Comparison of ENCODE assay signal across 19 mouse cellular contexts in genomic region chr5:130008034-130008590, GRCm38 (mm10).
"Had no signal": no experiment of that assay in that cellular context is flagged by ENCODE, and none has a peak within 500 bp of the region (broad histone marks: within the 10 kb centered on the region; RNA-seq: fewer than 3 reads in every experiment).

No protein-coding gene starts in this region.

- H3K27ac ChIP-seq: liver, embryonic 15.5 days; midbrain, embryonic 10.5 days; midbrain, embryonic 13.5 days; midbrain, embryonic 15.5 days; neural tube, embryonic 13.5 days; neural tube, embryonic 15.5 days had no signal

- H3K27me3 ChIP-seq: liver, embryonic 15.5 days; midbrain, embryonic 13.5 days; midbrain, embryonic 15.5 days; neural tube, embryonic 13.5 days; neural tube, embryonic 15.5 days had no signal

- H3K36me3 ChIP-seq: midbrain, embryonic 15.5 days had no signal

- H3K4me1 ChIP-seq: neural tube, embryonic 13.5 days had no signal

- H3K4me3 ChIP-seq: liver, embryonic 15.5 days; midbrain, embryonic 10.5 days; midbrain, embryonic 13.5 days; midbrain, embryonic 15.5 days; myocyte; neural tube, embryonic 13.5 days; neural tube, embryonic 15.5 days had no signal

- H3K4me2 ChIP-seq: liver, embryonic 15.5 days; lung, embryonic 14.5 days; midbrain, embryonic 13.5 days; midbrain, embryonic 15.5 days; neural tube, embryonic 13.5 days; neural tube, embryonic 15.5 days had no signal

- H3K9me3 ChIP-seq: midbrain, embryonic 15.5 days had no signal

- DNase-seq: lung, adult 18-20 months; lung, postnatal 10 days; lung, postnatal 4 days; retina, postnatal 1 day; right cerebral cortex, adult 18-20 months; right cerebral cortex, postnatal 25 days; right cerebral cortex, postnatal 4 days; spleen, adult 18-20 months; thymus, adult 18-20 months; thymus, postnatal 14 days; thymus, postnatal 36 days had no signal

- ATAC-seq: midbrain, embryonic 13.5 days; midbrain, embryonic 15.5 days had no signal

- H3K9ac ChIP-seq: liver, embryonic 15.5 days; lung, embryonic 14.5 days; midbrain, embryonic 13.5 days; midbrain, embryonic 15.5 days; neural tube, embryonic 13.5 days; neural tube, embryonic 15.5 days had no signal
